Mouse (Mus musculus) neural tube, embryonic 12.5 days (tissue): ENCODE measurements around the gene Mrc1. TPM values are rescaled to one million over a fixed set of nuclear protein-coding genes. Genes with fewer than 3 reads are reported as not detected.
"Not testable (repeated sequence)": the region's sequence is repeated elsewhere in the genome, so short reads cannot be mapped to it uniquely, and the experiment has no call there.

ENCODE experiments used
- ATAC-seq: fragments of 200-750 bp; cut with Nextera tagmentation; 2 replicates; pipeline ENCODE4 v1.8.0; 2017; ENCODE audit warnings: low read depth, mild to moderate bottlenecking, moderate TSS enrichment, moderate library complexity; ENCODE audit not compliant: low FRiP score
- H3K27ac ChIP-seq: fragments of 300-500 bp; sonication (generic); 2 replicates; pipeline ENCODE4 v1.5.1; 2016
- H3K27me3 ChIP-seq: fragments of 300-500 bp; sonication (generic); replicated peaks from 2 replicates; pipeline ENCODE4 v1.6.1; 2016; ENCODE audit warnings: mild to moderate bottlenecking
- H3K36me3 ChIP-seq: fragments of 300-500 bp; sonication (generic); 2 replicates; pipeline ENCODE4 v1.6.1; 2016; ENCODE audit warnings: mild to moderate bottlenecking
- H3K4me1 ChIP-seq: fragments of 300-500 bp; sonication (generic); 2 replicates; pipeline ENCODE4 v1.6.1; 2016
- H3K4me2 ChIP-seq: fragments of 300-500 bp; sonication (generic); replicated peaks from 2 replicates; pipeline ENCODE4 v1.6.1; 2016; ENCODE audit warnings: mild to moderate bottlenecking
- H3K4me3 ChIP-seq: fragments of 300-500 bp; sonication (generic); 2 replicates; pipeline ENCODE4 v1.5.1; 2016
- H3K9ac ChIP-seq: fragments of 300-500 bp; sonication (generic); 2 replicates; pipeline ENCODE4 v1.6.1; 2016; ENCODE audit warnings: mild to moderate bottlenecking
- H3K9me3 ChIP-seq: fragments of 300-500 bp; sonication (generic); 2 replicates; pipeline ENCODE4 v1.6.1; 2016; ENCODE audit warnings: mild to moderate bottlenecking
- WGBS: fragments of 180-500 bp; shearing (Covaris S2); methylation state at CpG from one replicate; pipeline ENCODE4 v1.1.7; 2016; 5-methylcytosine and 5-hydroxymethylcytosine counted together
- polyA plus RNA-seq: library from polyadenylated mRNA; unstranded; fragments of >200 nt; fragmentation: Nextera tagmentation; extraction: Ambion mirVana; gene quantifications from 2 replicates; pipeline ENCODE4 v1.2.1, GENCODE M21; 2016

Gene Mrc1
- polyA plus RNA-seq, result 3.7 and 4.7 TPM in 2 replicates

- WGBS, result 63% methylated on average over 3 of the region's 3 CpGs
- H3K4me2 ChIP-seq, result no peak within 1 kb of the TSS
These were observed at the start of gene Mrc1 for GRCm38 (mm10) chr2:14229149-14229548. Gene Mrc1, plus strand, starts transcription at chr2:14229392.

GRCm38 (mm10) chr2:14184375-14184774 is 44.8 kb upstream of the Mrc1 start:
- Histone ChIP-seq H3K9ac (no peak overlapping the region), H3K27me3 (no peaks in the 10 kb centered on the region), H3K4me3 (no peak overlapping the region), H3K4me1 (no peaks in the 10 kb centered on the region), H3K9me3 (no peaks in the 10 kb centered on the region), H3K4me2 (no peak overlapping the region), H3K27ac (no peak overlapping the region), H3K36me3 (no peaks in the 10 kb centered on the region)
- ATAC-seq, result no peak

More at GRCm38 (mm10) chr2:14229149-14229548, at the start of gene Mrc1:
- no peak within 1 kb of the TSS for H3K9ac ChIP-seq
- H3K27ac ChIP-seq, result no peak within 1 kb of the TSS
- H3K4me3 ChIP-seq, result no peak within 1 kb of the TSS
- no peaks in the 10 kb centered on the region for H3K4me1 ChIP-seq
- H3K9me3 ChIP-seq, result no peaks in the 10 kb centered on the region
- H3K27me3 ChIP-seq, result no peaks in the 10 kb centered on the region
- no peaks in the 10 kb centered on the region for H3K36me3 ChIP-seq
- ATAC-seq, result no peak

GRCm38 (mm10) chr2:14190684-14191083 is 38.5 kb upstream of the Mrc1 start:
- H3K4me1 ChIP-seq, result no peaks in the 10 kb centered on the region
- no peak for ATAC-seq
- H3K36me3 ChIP-seq, result no peaks in the 10 kb centered on the region
- no peaks in the 10 kb centered on the region for H3K9me3 ChIP-seq
- no peak overlapping the region for H3K27ac ChIP-seq
- 89% methylated on average over 4 of the region's 4 CpGs for WGBS
- H3K9ac ChIP-seq, result no peak overlapping the region
- H3K4me2 ChIP-seq, result no peak overlapping the region
- H3K4me3 ChIP-seq, result no peak overlapping the region
- no peaks in the 10 kb centered on the region for H3K27me3 ChIP-seq

GRCm38 (mm10) chr2:14191601-14192000 is 37.6 kb upstream of the Mrc1 start:
- Histone ChIP-seq H3K9me3 (no peaks in the 10 kb centered on the region), H3K36me3 (no peaks in the 10 kb centered on the region), H3K9ac (no peak overlapping the region), H3K4me3 (no peak overlapping the region), H3K27ac (no peak overlapping the region), H3K4me1 (no peaks in the 10 kb centered on the region), H3K27me3 (no peaks in the 10 kb centered on the region), H3K4me2 (no peak overlapping the region)
- no peak for ATAC-seq
- WGBS, result 86% methylated on average over 4 of the region's 4 CpGs

- 84% methylated on average over 6 of the region's 6 CpGs for WGBS
- H3K4me1 ChIP-seq, result no peaks in the 10 kb centered on the region
- no peak overlapping the region for H3K9ac ChIP-seq
- no peak overlapping the region for H3K4me3 ChIP-seq
- no peak overlapping the region for H3K4me2 ChIP-seq
- no peaks in the 10 kb centered on the region for H3K9me3 ChIP-seq
- no peaks in the 10 kb centered on the region for H3K27me3 ChIP-seq
- H3K36me3 ChIP-seq, result no peaks in the 10 kb centered on the region
- no peak for ATAC-seq
- H3K27ac ChIP-seq, result no peak overlapping the region
These were observed 37.1 kb upstream of the Mrc1 start for GRCm38 (mm10) chr2:14192046-14192445.

- not testable (repeated sequence) for H3K27me3 ChIP-seq, H3K36me3 ChIP-seq, H3K4me2 ChIP-seq, ATAC-seq, H3K4me1 ChIP-seq, H3K9ac ChIP-seq, H3K9me3 ChIP-seq, H3K27ac ChIP-seq, H3K4me3 ChIP-seq
- WGBS, result 67% methylated on average over 1 of the region's 2 CpGs
These were observed 30.8 kb upstream of the Mrc1 start for GRCm38 (mm10) chr2:14198325-14198903.

- Histone ChIP-seq H3K27ac (no peak overlapping the region), H3K4me1 (no peaks in the 10 kb centered on the region), H3K4me3 (no peak overlapping the region), H3K9me3 (no peaks in the 10 kb centered on the region), H3K4me2 (no peak overlapping the region), H3K9ac (no peak overlapping the region), H3K36me3 (no peaks in the 10 kb centered on the region), H3K27me3 (no peaks in the 10 kb centered on the region)
- no peak for ATAC-seq
- WGBS, result 43% methylated on average over 2 of the region's 2 CpGs
These were observed 29.6 kb upstream of the Mrc1 start for GRCm38 (mm10) chr2:14199621-14200020.

GRCm38 (mm10) chr2:14200879-14201445 is 28.2 kb upstream of the Mrc1 start:
- H3K27ac ChIP-seq, H3K4me1 ChIP-seq, H3K4me3 ChIP-seq, H3K4me2 ChIP-seq, ATAC-seq, H3K9ac ChIP-seq, H3K27me3 ChIP-seq, H3K36me3 ChIP-seq, H3K9me3 ChIP-seq: not testable (repeated sequence)
- 80% methylated on average over 1 of the region's 2 CpGs for WGBS

- no peak for ATAC-seq
These were observed 24.9 kb upstream of the Mrc1 start for GRCm38 (mm10) chr2:14204308-14204707.

GRCm38 (mm10) chr2:14206798-14207197 is 22.4 kb upstream of the Mrc1 start:
- Histone ChIP-seq H3K27me3 (no peaks in the 10 kb centered on the region), H3K4me2 (no peak overlapping the region), H3K4me1 (no peaks in the 10 kb centered on the region), H3K9ac (no peak overlapping the region), H3K4me3 (no peak overlapping the region), H3K9me3 (no peaks in the 10 kb centered on the region), H3K27ac (no peak overlapping the region), H3K36me3 (no peaks in the 10 kb centered on the region)
- 75% methylated on average over 4 of the region's 4 CpGs for WGBS
- no peak for ATAC-seq

More at GRCm38 (mm10) chr2:14204308-14204707, 24.9 kb upstream of the Mrc1 start:
- Histone ChIP-seq H3K4me3 (no peak overlapping the region), H3K9me3 (no peaks in the 10 kb centered on the region), H3K27ac (no peak overlapping the region), H3K4me1 (no peaks in the 10 kb centered on the region), H3K9ac (no peak overlapping the region), H3K36me3 (no peaks in the 10 kb centered on the region), H3K4me2 (no peak overlapping the region), H3K27me3 (no peaks in the 10 kb centered on the region)
- 92% methylated on average over 1 of the region's 1 CpGs for WGBS

GRCm38 (mm10) chr2:14210731-14211130 is 18.5 kb upstream of the Mrc1 start:
- no peaks in the 10 kb centered on the region for H3K9me3 ChIP-seq

GRCm38 (mm10) chr2:14211606-14212005 is 17.6 kb upstream of the Mrc1 start:
- ATAC-seq, result no peak
- Histone ChIP-seq H3K4me1 (no peaks in the 10 kb centered on the region), H3K4me3 (no peak overlapping the region), H3K9me3 (no peaks in the 10 kb centered on the region), H3K27ac (no peak overlapping the region), H3K9ac (no peak overlapping the region), H3K27me3 (no peaks in the 10 kb centered on the region), H3K4me2 (no peak overlapping the region), H3K36me3 (no peaks in the 10 kb centered on the region)

More at GRCm38 (mm10) chr2:14210731-14211130, 18.5 kb upstream of the Mrc1 start:
- no peaks in the 10 kb centered on the region for H3K27me3 ChIP-seq
- H3K4me1 ChIP-seq, result no peaks in the 10 kb centered on the region
- no peak overlapping the region for H3K27ac ChIP-seq
- no peak overlapping the region for H3K9ac ChIP-seq
- H3K4me3 ChIP-seq, result no peak overlapping the region
- no peak for ATAC-seq
- 100% methylated on average over 1 of the region's 1 CpGs for WGBS
- H3K4me2 ChIP-seq, result no peak overlapping the region
- H3K36me3 ChIP-seq, result no peaks in the 10 kb centered on the region

- Histone ChIP-seq H3K36me3 (no peaks in the 10 kb centered on the region), H3K4me2 (no peak overlapping the region), H3K27ac (no peak overlapping the region), H3K4me3 (no peak overlapping the region), H3K27me3 (no peaks in the 10 kb centered on the region), H3K9ac (no peak overlapping the region), H3K4me1 (no peaks in the 10 kb centered on the region), H3K9me3 (no peaks in the 10 kb centered on the region)
- peak; percentile 41; the same call in 1 of the 2 replicates for ATAC-seq
- WGBS, result 28% methylated on average over 3 of the region's 3 CpGs
These were observed 14.4 kb upstream of the Mrc1 start for GRCm38 (mm10) chr2:14214764-14215163.
